Mouse (Mus musculus) layer of hippocampus, adult 9-10 months (tissue): ENCODE measurements around the gene Bloc1s2.

Source experiments
- DNase-seq: peaks from one replicate; pipeline ENCODE4 v3.0.0; 2022; ENCODE audit warnings: low spot score

The Bloc1s2 gene

DNA sequence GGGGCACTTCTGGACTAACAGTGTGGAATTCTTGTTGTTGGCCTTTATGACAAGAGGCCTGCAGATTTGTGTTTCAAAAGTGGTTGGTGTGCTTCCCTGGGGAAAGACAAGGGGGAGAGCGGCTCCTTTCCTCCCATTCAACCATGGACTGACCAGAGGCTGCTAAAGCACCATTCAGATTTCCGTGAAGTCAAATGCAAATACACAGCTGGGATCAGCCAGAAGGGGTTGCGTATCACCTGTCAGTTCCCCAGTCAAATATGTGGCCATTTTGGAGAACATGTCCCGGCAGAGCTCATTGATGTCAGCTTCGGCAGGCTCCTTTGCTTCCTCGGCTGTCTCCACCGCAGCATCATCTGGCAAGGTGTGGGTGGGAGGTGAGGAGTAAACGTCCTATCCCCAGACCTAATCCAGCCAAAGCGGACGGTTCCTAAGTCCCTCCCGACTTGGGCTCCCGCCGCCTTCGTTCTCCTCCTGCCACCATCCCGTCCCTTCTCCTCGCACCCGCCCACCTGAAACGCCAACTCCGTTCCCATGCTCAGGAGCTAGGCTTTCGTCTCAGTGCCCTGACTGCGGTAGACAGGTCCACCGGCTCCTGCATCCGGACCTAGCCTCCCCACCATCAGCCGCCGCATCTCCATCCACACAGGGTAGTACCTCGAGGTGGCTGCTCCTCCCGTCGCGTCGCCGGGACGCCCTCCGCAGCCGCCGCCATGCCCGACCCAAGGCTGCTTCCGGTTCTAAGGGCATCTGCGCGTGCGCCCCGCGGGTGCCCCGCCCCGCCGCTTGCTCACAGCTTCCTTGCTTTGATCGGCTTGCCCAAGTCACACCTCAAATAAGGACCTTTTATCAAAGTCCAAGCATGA is at the start of gene Bloc1s2:
TSS of gene Bloc1s2 (minus strand) at position 745 of the 866 bp plus-strand sequence.
- DNase-seq = peak; percentile 63

DNA sequence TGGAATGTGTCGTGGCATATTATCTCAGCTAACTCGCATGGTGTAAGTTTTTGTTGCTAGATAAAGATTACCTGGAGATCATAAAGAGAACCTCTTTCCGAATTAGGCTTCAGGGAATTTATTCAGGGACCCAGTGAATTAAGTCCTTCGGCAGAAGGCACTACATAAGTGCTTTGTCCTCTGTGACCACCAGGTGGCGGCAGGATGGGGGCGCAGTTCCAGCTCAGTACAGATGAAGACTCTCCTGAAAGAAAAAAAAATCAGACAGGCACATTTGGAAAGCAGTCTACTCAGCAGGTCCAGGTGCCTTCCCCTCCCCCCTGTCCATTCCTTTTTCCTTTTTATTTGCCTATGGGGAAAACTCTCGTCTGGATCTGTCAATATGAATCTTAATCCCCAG is 48.9 kb upstream of the Bloc1s2 start:
- DNase-seq = peak; percentile 38

- DNase-seq = no peak
Observed at GRCm38 (mm10) chr19:44193906-44194305, 47.7 kb upstream of the Bloc1s2 start.

GRCm38 (mm10) chr19:44192342-44192741 is 46.1 kb upstream of the Bloc1s2 start, which contains the start of gene Pkd2l1:
Pkd2l1 (minus strand) TSS chr19:44192442.
- DNase-seq = no peak

- DNase-seq = no peak
Observed at GRCm38 (mm10) chr19:44189056-44189455, 42.8 kb upstream of the Bloc1s2 start.

GRCm38 (mm10) chr19:44183968-44184367 is 37.7 kb upstream of the Bloc1s2 start:
- DNase-seq = no peak

DNA sequence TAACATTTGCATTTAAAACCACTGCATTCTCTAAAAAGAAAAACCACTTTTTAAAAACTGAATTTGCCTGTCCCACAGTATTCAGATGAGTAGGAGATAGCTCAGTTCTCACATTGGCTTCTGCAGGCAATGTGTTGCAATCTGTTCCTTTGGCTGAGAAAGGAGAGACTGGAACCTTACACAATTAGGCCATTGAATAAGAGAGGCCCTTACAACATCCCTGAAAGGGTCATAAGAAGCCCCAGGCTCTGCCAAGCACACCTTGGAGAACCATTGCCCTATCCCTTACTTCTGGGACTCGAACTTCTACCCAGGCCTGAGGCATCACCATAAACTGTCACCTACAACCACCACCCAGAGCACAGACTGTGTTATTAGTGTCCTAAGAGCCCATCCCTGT is 34.3 kb upstream of the Bloc1s2 start:
- DNase-seq = no peak

GRCm38 (mm10) chr19:44176741-44177140 is 30.5 kb upstream of the Bloc1s2 start:
- DNase-seq = no peak

- DNase-seq = no peak
Observed at GRCm38 (mm10) chr19:44174835-44175234, 28.6 kb upstream of the Bloc1s2 start.

DNA sequence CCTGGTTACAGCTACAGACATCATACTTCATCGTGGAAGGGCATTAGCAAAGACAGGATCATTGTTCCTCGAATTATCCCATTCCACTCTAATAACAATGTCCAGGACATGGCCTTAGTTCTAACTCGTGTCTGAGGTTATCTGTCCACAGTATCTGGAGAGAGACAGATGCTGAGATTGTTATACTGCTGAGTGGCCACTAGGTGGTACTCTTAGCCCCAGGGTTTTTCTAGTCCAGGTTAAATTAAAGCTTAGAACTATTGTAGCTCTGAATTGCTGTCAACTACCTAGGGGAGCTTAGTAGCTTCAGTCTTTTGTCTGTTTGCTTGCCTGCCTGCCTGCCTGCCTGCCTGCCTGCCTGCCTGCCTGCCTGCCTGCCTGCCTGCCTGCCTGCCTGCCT is 15.3 kb upstream of the Bloc1s2 start:
- DNase-seq = no peak

DNA sequence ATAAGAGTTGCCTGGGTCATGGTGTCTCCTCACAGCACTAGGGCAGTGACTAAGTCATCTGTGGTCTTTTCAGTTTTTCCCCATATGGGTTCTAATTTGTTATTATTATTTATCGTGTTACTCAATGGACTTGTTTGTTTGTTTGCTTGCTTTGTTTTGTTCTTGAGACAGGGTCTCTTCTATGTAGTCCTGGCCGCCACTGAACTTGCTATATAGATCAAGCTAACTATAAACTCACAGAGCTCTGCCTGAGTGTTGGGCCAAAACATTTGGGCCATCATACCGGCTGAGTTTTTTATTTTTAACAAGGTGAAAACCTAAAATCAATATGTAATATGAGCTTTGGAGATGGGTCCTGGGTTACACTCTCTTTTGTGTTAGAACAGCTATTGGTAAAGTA is 13.1 kb upstream of the Bloc1s2 start:
- no peak for DNase-seq

DNA sequence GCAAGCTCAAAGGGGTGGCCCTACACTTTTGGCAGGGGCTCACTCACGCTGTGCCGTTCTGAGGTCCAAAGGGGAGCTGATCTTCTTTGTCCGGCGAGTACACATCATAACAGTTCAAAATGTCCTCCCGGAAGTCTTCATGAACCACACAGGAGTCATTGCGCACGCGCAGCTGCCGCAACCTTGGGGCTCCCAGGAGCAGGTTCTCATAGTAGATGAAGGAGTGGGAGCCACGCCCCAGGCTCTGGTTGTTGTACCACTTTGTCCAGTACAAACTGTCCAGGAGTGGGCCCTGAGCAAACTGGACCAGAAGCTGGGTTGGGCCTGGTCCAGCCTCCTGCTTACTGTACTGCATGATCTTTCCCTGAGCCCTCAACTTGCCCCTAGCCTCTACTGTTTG is 10.8 kb upstream of the Bloc1s2 start:
- DNase-seq = no peak

DNA sequence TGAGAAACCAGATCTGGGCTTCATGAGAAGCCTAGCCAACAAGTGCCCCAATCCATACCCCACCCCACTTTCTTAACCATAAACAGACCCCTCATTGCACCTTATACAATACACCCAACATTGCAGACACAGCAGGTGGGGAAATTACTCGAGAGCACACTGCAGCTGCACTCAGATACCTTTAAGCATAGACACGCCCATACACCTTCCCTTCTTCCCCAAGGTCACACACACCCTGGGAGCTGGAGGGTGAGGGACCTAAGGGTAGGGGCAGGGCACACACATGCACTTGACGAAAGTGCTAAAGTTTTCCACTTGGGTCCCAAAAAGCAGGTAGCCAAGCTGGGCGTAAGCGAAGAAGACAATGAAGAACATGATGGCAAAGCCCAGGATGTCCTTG is 7.5 kb upstream of the Bloc1s2 start:
- DNase-seq = no peak

DNA sequence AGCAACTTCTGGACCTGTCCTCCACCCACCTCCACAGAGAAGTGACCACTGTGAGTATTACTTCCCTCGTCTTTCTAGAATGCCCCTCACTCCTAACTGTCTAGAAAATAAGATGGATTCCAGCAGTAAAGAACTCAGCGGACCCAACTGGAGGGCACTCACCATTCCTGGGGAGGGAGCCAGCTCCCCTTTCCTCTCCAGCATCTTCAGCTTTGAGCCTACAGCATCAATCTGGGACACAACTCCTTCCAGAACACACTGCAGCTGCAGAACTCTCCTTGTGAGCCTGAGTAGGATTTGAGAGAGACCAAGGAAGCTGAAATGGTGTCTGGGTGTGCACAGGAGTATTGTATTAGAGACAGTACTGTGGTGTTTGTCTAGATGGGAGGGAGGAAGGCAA is 2.7 kb upstream of the Bloc1s2 start:
- DNase-seq = no peak

- no peak for DNase-seq
Observed at GRCm38 (mm10) chr19:44148345-44148744, 2.1 kb upstream of the Bloc1s2 start.

- no peak for DNase-seq
Observed at GRCm38 (mm10) chr19:44146951-44147350, 705 bp upstream of the Bloc1s2 start.

DNA sequence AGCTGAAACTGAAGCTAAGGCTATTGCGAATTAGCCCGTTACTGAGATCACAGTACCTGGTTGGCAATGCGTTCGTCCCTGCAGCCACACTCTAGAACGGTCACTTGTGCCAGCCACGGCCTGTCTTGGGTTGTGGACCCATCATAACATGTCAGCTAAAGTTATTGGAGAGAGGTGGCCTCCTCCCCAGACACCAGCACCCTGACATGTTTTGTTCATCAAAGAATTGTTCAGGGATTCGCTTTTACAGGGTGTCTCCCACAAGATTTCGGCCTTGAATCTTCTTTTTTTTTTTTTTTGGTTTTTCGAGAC is 278 bp upstream of the Bloc1s2 start:
- no peak for DNase-seq

DNA sequence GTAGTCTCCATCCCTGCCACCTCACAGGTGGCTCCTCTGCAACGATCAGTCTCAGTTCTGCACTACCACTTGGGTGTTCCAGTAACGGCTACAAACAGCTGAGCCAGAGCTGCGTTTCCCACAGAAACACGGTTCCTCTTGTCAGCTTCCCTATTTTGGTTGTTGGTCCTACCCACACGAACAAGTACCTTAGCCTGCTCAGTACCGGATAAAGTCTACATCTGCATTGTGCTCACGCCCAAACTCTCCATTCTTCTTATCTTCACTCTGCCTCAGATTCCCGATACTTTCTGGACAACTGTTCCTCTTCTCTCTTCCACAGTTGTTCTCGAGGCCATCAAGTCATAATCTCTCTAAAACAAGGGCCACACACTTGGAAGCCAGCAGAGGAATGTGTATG is 1.9 kb downstream of the Bloc1s2 start:
- no peak for DNase-seq

- DNase-seq = no peak
Observed at GRCm38 (mm10) chr19:44135960-44136485, 10.2 kb downstream of the Bloc1s2 start.

DNA sequence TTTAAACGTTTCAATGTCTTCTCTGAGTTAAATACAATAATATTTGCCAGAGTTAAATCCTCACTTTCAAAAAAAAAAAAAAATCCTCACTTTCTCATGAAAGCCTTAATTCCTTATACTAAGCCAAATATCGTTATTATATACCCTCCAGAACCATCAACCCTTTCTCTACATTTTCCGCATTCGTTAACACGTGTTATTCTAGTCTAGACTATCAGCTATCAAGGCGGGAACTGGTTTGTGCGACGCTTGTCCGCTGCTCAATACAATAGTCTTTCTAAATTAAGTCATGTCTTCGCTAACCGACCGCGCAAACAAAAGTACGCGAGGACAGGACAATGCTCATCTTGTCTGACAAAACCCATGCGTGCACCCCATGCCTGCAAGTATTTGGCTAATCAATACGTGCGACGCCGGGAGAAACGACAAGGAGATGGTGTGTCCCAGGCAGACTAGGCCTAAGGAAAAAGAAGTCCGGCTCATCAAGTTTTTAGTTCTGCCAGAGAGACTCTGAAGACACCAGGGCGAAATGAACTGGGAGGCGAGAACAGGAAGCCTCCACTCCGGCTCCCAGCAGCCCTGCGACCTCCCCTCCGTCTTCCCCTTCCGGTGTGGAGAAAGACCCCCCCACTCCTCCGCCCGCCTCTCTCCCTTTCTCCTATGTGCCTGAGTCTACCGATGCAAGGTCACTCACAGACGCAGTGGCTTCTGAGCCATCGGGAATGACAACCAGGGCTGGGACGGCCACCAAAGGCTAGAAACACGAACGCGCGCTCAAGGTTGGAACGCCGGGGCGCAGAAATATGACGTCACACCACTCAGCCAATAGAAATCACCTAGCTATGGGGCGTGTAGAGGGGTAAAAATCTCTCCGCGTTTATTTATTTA is 10.9 kb downstream of the Bloc1s2 start, which contains the start of gene Cwf19l1:
TSS of gene Cwf19l1 (minus strand) at position 805 of the 888 bp plus-strand sequence.
- DNase-seq = peak; percentile 90

DNA sequence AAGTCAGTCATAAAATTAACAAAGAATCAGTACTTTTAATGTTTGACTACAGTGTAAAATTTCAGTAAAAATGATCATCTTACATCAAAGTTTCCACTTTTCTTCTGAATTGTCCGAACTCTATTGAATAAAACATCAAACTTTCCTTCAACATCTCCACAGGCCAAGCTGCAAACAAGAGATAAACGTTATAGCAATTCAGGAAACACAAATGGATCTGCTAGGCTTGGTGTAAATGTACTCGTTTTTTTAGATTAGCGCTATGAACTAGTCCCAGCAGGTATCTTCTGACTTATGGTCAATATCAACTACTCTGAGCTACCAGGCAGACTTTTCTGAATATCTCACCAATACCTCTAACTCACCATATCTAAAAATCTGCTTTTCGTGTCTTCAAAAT is 13.3 kb downstream of the Bloc1s2 start:
- DNase-seq = no peak

DNA sequence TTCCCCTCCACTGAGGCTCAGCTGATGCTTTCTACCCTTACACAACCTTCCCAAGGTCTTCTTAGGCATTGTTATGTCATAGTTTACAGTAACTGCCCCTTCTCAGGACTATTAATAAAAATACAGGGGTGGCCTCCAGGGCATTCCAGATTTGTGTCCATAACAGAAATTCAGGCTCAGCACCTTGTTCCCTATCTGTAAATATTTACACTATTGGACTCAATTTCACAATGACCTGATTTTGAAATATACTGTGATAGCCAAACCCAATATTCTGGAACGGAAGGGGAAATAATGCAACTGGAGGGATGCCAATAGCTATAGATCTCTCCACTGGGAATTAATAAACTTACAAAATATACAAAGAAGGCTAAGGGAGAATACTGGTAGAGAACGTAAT is 17.7 kb downstream of the Bloc1s2 start:
- DNase-seq = no peak
